Mouse (Mus musculus) midbrain, embryonic 11.5 days (tissue): ENCODE data around the gene Ust. TPM values are rescaled to one million over a fixed set of nuclear protein-coding genes. Genes with fewer than 3 reads are reported as not detected.
A peak's percentile ranks its signal among the peaks of the same experiment; 100 is the strongest.

Experiments used
- ATAC-seq: fragments of 200-750 bp; cut with Nextera tagmentation; 2 replicates; pipeline ENCODE4 v1.8.0; 2017; ENCODE audit warnings: moderate TSS enrichment, moderate library complexity; ENCODE audit not compliant: low FRiP score
- DNase-seq: peaks from one replicate; pipeline ENCODE4 v3.0.0; 2015; ENCODE audit warnings: low spot score; ENCODE audit errors: missing footprints
- H3K27ac ChIP-seq: fragments of 300-500 bp; sonication (generic); 2 replicates; pipeline ENCODE4 v1.5.1; 2014; ENCODE audit warnings: low read depth, low read length
- H3K27me3 ChIP-seq: fragments of 300-500 bp; sonication (generic); 2 replicates; pipeline ENCODE4 v1.6.1; 2014; ENCODE audit warnings: mild to moderate bottlenecking, low read length, moderate library complexity, mixed read lengths; ENCODE audit not compliant: control insufficient read depth, insufficient read depth
- H3K36me3 ChIP-seq: fragments of 300-500 bp; sonication (generic); 2 replicates; pipeline ENCODE4 v1.6.1; 2014; ENCODE audit warnings: mild to moderate bottlenecking, low read length, moderate library complexity, mixed read lengths; ENCODE audit not compliant: control insufficient read depth, insufficient read depth
- H3K4me1 ChIP-seq: fragments of 300-500 bp; sonication (generic); 2 replicates; pipeline ENCODE4 v1.6.1; 2014; ENCODE audit warnings: low read length; ENCODE audit not compliant: control insufficient read depth, insufficient read depth
- H3K4me2 ChIP-seq: fragments of 300-500 bp; sonication (generic); 2 replicates; pipeline ENCODE4 v1.6.1; 2014; ENCODE audit warnings: mild to moderate bottlenecking, moderate library complexity
- H3K4me3 ChIP-seq: fragments of 300-500 bp; sonication (generic); 2 replicates; pipeline ENCODE4 v1.5.1; 2014; ENCODE audit warnings: low read depth, low read length
- H3K9ac ChIP-seq: fragments of 300-500 bp; sonication (generic); 2 replicates; pipeline ENCODE4 v1.6.1; 2014; ENCODE audit warnings: low read length
- H3K9me3 ChIP-seq: fragments of 300-500 bp; sonication (generic); 2 replicates; pipeline ENCODE4 v1.6.1; 2016; ENCODE audit warnings: low read length; ENCODE audit not compliant: control insufficient read depth
- WGBS: fragments of 180-500 bp; shearing (Covaris S2); extraction: QIAGEN DNeasy Blood & Tissue Kit; methylation state at CpG from one replicate; pipeline ENCODE4 v1.1.7; 2014; 5-methylcytosine and 5-hydroxymethylcytosine counted together
- polyA plus RNA-seq: library from polyadenylated mRNA; unstranded; fragments of >200 nt; fragmentation: Nextera tagmentation; extraction: Ambion mirVana; gene quantifications from 2 replicates; pipeline ENCODE4 v1.2.1, GENCODE M21; 2014

Ust gene
- polyA plus RNA-seq, 1 experiment from 2014 or later, result 2.9 TPM

- no peak overlapping the region for H3K4me3 ChIP-seq
- DNase-seq (no peak), ATAC-seq (no peak)
- H3K4me1 ChIP-seq, result no peaks in the 10 kb centered on the region
- H3K27ac ChIP-seq, result no peak overlapping the region
- H3K9me3 ChIP-seq, result no peaks in the 10 kb centered on the region
- no peak overlapping the region for H3K4me2 ChIP-seq
- H3K27me3 ChIP-seq, result no peaks in the 10 kb centered on the region
- no peaks in the 10 kb centered on the region for H3K36me3 ChIP-seq
- no peak overlapping the region for H3K9ac ChIP-seq
- WGBS, result 94% methylated on average over 1 of the region's 1 CpGs
These were observed 53.4 kb downstream of the Ust start for GRCm38 (mm10) chr10:8465216-8465615.

GRCm38 (mm10) chr10:8461372-8461771 is 57.3 kb downstream of the Ust start:
- WGBS, result 86% methylated on average over 5 of the region's 5 CpGs
- H3K9ac ChIP-seq, result no peak overlapping the region
- H3K4me2 ChIP-seq, result no peak overlapping the region
- DNase-seq, result no peak
- H3K27ac ChIP-seq, result no peak overlapping the region
- no peaks in the 10 kb centered on the region for H3K9me3 ChIP-seq
- H3K4me3 ChIP-seq, result no peak overlapping the region
- no peaks in the 10 kb centered on the region for H3K4me1 ChIP-seq
- H3K27me3 ChIP-seq, result no peaks in the 10 kb centered on the region
- no peaks in the 10 kb centered on the region for H3K36me3 ChIP-seq
- ATAC-seq, result no peak

GRCm38 (mm10) chr10:8454711-8455110 is 63.9 kb downstream of the Ust start:
- no peak overlapping the region for H3K4me3 ChIP-seq
- WGBS, result 54% methylated on average over 1 of the region's 1 CpGs
- H3K36me3 ChIP-seq, result no peaks in the 10 kb centered on the region
- no peak overlapping the region for H3K27ac ChIP-seq
- no peaks in the 10 kb centered on the region for H3K27me3 ChIP-seq
- no peak for ATAC-seq
- H3K4me2 ChIP-seq, result no peak overlapping the region
- H3K9me3 ChIP-seq, result no peaks in the 10 kb centered on the region
- H3K9ac ChIP-seq, result no peak overlapping the region
- H3K4me1 ChIP-seq, result no peaks in the 10 kb centered on the region
- DNase-seq, result peak; percentile 79

- no peaks in the 10 kb centered on the region for H3K36me3 ChIP-seq
- no peak overlapping the region for H3K9ac ChIP-seq
- no peak overlapping the region for H3K4me2 ChIP-seq
- no peaks in the 10 kb centered on the region for H3K27me3 ChIP-seq
- 73% methylated on average over 5 of the region's 5 CpGs for WGBS
- DNase-seq (no peak), ATAC-seq (no peak)
- H3K27ac ChIP-seq, result no peak overlapping the region
- H3K9me3 ChIP-seq, result no peaks in the 10 kb centered on the region
- H3K4me1 ChIP-seq, result no peaks in the 10 kb centered on the region
- H3K4me3 ChIP-seq, result no peak overlapping the region
These were observed 70.9 kb downstream of the Ust start for GRCm38 (mm10) chr10:8447681-8448080.

- 54% methylated on average over 4 of the region's 4 CpGs for WGBS
These were observed 71.7 kb downstream of the Ust start for GRCm38 (mm10) chr10:8446972-8447371.

DNA sequence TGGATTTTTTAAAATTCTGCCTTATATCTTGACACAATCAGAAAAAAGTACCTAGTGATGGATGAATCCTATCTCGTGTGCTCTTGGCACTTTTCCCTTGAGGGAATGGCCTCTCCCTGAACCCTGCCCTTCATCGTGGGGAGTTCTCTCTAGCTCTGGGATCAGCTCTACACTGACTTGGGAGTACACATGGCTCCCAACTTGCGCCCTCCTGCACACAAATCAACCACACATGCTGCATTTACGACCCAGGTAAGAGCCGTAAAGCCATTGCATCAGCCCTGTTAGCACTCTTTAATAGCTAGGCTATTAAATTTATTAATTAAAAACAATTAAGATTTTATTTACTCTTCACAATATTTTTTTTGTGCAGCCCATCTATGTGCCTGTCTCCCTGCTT is 74.6 kb downstream of the Ust start:
- H3K4me1 ChIP-seq, result no peaks in the 10 kb centered on the region
- H3K36me3 ChIP-seq, result no peaks in the 10 kb centered on the region
- no peak overlapping the region for H3K9ac ChIP-seq
- no peaks in the 10 kb centered on the region for H3K27me3 ChIP-seq
- WGBS, result 86% methylated on average over 5 of the region's 5 CpGs
- H3K4me3 ChIP-seq, result no peak overlapping the region
- no peak for DNase-seq
- no peaks in the 10 kb centered on the region for H3K9me3 ChIP-seq
- H3K4me2 ChIP-seq, result no peak overlapping the region
- ATAC-seq, result no peak
- H3K27ac ChIP-seq, result no peak overlapping the region

More at GRCm38 (mm10) chr10:8446972-8447371, 71.7 kb downstream of the Ust start:
- Histone ChIP-seq H3K4me3 (no peak overlapping the region), H3K9ac (no peak overlapping the region), H3K4me1 (no peaks in the 10 kb centered on the region), H3K4me2 (no peak overlapping the region), H3K36me3 (no peaks in the 10 kb centered on the region), H3K27me3 (no peaks in the 10 kb centered on the region), H3K9me3 (no peaks in the 10 kb centered on the region), H3K27ac (no peak overlapping the region)
- DNase-seq, result no peak
- no peak for ATAC-seq

DNA sequence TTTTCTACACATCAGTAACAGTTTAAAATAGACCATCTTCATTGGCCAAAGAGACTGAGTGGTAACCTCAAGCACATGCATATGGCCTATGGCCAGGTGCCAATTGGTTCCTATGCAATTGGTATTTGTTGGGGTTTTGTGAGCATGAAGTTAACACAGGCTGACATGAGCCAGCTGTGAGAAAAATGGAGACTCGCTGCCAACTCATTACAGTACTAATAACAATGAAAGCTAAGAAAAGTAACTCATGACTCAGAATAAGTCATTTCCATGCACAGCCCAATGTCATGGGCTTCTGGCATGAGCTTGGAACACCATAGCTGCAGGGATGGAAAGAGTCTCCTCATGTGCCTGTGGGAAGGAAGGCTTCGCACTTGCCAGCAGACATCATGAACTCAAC is 86.8 kb downstream of the Ust start:
- H3K36me3 ChIP-seq, result no peaks in the 10 kb centered on the region
- H3K4me2 ChIP-seq, result no peak overlapping the region
- H3K4me1 ChIP-seq, result no peaks in the 10 kb centered on the region; the same call in 1 of the 2 replicates
- H3K4me3 ChIP-seq, result no peak overlapping the region
- ATAC-seq, result no peak
- no peaks in the 10 kb centered on the region for H3K9me3 ChIP-seq
- WGBS, result 92% methylated on average over 2 of the region's 2 CpGs
- no peak for DNase-seq
- no peak overlapping the region for H3K9ac ChIP-seq
- H3K27ac ChIP-seq, result no peak overlapping the region
- H3K27me3 ChIP-seq, result no peaks in the 10 kb centered on the region

DNA sequence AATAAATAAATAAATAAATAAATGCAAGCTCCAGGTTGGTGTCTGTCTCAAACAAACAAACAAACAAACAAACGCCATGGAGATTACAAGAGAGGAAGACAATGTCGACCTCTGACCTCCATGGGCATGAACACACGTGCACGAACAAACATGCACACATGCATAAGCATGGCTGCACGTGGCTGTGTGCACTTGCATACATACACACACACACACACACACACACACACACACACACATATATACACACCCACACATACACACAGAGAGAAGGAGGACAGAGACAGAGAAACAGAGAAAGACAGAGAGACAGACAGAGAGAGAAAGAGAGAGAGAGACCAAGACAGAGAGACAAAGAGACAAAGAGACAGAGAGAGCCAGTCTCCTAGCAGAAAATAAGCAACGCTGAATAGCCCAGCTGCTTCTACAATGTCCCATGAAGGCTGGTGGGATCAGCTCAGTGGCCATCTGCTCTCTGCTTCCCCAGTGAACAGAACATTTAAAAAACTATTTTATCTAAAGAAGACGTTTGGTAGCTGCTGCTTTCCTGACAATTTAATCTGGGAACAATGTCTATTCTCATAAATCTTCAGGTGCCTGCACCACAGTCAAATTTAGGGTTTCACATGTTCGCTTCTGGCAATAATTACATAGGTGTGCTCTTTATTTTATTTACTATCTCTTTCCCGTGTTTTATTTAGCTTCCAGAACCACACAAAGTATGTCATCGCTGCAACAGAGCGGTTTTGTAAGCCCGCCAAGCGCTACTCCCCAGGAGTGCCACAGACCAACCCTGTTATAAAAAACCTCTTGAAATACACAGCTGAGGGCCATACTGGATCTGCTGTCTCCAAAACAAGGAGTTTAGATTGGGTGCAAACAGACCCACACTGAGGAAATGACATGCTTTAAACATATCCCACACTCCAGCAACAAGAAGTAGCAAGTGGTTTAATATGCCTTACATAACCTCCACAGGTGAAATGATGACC is 89.5 kb downstream of the Ust start:
- Histone ChIP-seq H3K9me3 (no peaks in the 10 kb centered on the region), H3K4me1 (no peaks in the 10 kb centered on the region; the same call in 1 of the 2 replicates), H3K4me2 (no peak overlapping the region), H3K9ac (no peak overlapping the region), H3K27ac (no peak overlapping the region), H3K36me3 (no peaks in the 10 kb centered on the region), H3K4me3 (no peak overlapping the region), H3K27me3 (no peaks in the 10 kb centered on the region)
- ATAC-seq (peak; percentile 42; the same call in 1 of the 2 replicates), DNase-seq (no peak)
- WGBS, result 81% methylated on average over 13 of the region's 13 CpGs

- WGBS, result 87% methylated on average over 12 of the region's 12 CpGs
These were observed 90.8 kb downstream of the Ust start for GRCm38 (mm10) chr10:8427671-8428364.

More at GRCm38 (mm10) chr10:8427671-8428364, 90.8 kb downstream of the Ust start:
- Histone ChIP-seq H3K9me3 (no peaks in the 10 kb centered on the region), H3K9ac (no peak overlapping the region), H3K27ac (no peak overlapping the region), H3K27me3 (no peaks in the 10 kb centered on the region), H3K4me3 (no peak overlapping the region), H3K4me1 (no peaks in the 10 kb centered on the region; the same call in 1 of the 2 replicates), H3K36me3 (no peaks in the 10 kb centered on the region), H3K4me2 (no peak overlapping the region)
- ATAC-seq, result no peak
- DNase-seq, result no peak
